Mouse (Mus musculus): Measurements from ENCODE around the gene Aspm.

The Aspm gene

DNA sequence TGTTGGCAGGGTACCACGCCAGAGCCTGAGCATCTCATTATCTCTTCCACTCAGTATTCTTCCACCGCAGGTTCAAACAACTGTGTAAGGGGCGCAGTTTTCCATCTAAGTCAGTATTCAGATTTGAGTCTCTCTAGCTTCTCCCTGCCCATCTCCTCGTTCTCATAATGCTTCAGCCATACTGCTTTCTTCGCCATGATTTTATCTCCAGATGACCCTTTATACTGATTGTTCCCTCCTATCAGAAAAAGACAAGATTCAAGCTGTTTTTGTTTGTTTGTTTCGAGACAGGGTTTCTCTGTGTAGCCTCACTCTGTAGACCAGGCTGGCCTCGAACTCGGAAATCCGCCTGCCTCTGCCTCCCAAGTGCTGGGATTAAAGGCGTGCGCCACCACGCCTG is 60.0 kb downstream of the Aspm start:
- DNase-seq = no peak
